Mouse (Mus musculus) embryonic fibroblast, embryonic 13.5 days (primary cell): ENCODE measurements at regions not wholly inside any gene's neighbourhood (a gene's known extent, or its start where the extent isn't known, plus 50 kb on each side); places are given as distances from the start of the nearest gene placed in this dataset.

Source experiments
- H3K27ac ChIP-seq: 2 replicates; pipeline ENCODE4 v1.5.1; 2012; ENCODE audit warnings: low read length, control low read depth, inconsistent platforms; ENCODE audit not compliant: insufficient read depth
- H3K4me1 ChIP-seq: 2 replicates; pipeline ENCODE4 v1.6.1; 2011; ENCODE audit warnings: low read length; ENCODE audit not compliant: control insufficient read depth, insufficient read depth
- H3K4me3 ChIP-seq: 2 replicates; pipeline ENCODE4 v1.5.1; 2011; ENCODE audit warnings: mild to moderate bottlenecking, control low read depth, low read length; ENCODE audit not compliant: insufficient read depth
- CTCF ChIP-seq: IDR thresholded peaks from 2 replicates; pipeline ENCODE4 v1.5.1; 2011; ENCODE audit warnings: mild to moderate bottlenecking, control low read depth, low read length, moderate library complexity, borderline replicate concordance; ENCODE audit not compliant: insufficient read depth
- POLR2A ChIP-seq: IDR thresholded peaks from 2 replicates; pipeline ENCODE4 v1.6.1; 2011; ENCODE audit warnings: low read depth, mild to moderate bottlenecking, control low read depth, low read length, moderate library complexity

DNA sequence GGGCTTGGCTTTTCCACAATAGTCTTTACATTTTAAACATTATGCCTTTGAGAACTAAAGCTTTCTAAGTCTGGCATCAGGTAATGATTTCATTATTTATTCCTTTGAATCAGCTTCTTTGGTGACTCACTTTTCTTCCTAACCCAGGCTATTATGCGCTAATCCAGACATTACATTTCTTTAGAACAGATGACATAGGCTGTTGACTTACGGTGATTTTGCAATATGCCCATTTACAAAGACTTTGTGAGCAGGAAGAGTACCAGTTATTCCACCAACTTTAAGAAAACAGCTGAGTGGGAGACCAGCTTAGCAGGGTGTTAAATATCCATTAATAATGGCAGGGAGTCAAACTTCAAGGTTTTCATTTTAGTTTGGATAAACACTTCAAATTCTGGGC lies 459.6 kb downstream of the Gm10295 start:
- no peak for TF ChIP-seq POLR2A
- TF ChIP-seq CTCF, result no peak
- Histone ChIP-seq H3K4me3 (no peak overlapping the region), H3K27ac (no peak overlapping the region), H3K4me1 (no peaks in the 10 kb centered on the region)

DNA sequence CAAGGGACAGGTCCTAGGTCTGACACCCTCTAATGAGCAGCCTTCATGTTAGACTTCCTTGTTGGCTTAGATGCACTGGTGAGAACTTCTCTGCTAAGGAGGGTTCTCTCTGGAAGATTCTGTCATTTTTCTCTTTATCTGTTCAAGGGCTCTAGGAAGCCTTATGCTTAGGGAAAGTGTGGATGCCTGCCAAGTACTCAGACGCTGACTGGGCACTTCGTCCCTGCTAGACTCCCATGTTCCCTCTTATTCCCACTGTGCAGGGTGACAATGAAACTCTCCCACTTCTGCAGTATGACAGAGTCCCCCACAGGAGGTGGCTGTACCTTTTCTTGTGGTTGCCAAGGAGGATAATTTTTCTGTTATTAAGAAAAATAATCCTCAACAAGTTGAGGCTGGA lies 470.8 kb downstream of the Gm10295 start:
- H3K4me1 ChIP-seq, result no peaks in the 10 kb centered on the region
- H3K4me3 ChIP-seq, result no peak overlapping the region
- H3K27ac ChIP-seq, result no peak overlapping the region
- TF ChIP-seq POLR2A, result no peak
- TF ChIP-seq CTCF, result no peak

DNA sequence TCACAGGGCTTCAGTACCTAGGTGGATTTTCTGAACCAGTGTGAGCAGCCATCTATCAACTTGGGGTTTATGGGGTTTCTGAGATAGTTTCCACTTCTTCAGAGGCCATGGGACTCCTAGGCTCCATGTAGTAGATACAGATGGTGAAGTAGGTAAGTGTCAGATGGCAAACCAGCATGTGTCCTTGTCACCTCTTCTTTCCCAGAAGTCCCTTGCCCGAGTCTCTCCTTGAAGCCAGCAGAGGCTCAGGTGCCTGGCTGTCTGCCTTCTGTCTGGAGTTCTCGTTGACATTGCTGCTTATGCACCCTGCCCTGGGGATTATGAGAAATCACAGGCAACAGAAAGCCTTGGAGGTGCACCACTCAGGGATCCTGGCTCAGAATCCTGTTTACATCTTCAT lies 476.9 kb downstream of the Gm10295 start:
- TF ChIP-seq CTCF (no peak), POLR2A (no peak)
- Histone ChIP-seq H3K4me1 (no peaks in the 10 kb centered on the region), H3K4me3 (no peak overlapping the region), H3K27ac (no peak overlapping the region)

DNA sequence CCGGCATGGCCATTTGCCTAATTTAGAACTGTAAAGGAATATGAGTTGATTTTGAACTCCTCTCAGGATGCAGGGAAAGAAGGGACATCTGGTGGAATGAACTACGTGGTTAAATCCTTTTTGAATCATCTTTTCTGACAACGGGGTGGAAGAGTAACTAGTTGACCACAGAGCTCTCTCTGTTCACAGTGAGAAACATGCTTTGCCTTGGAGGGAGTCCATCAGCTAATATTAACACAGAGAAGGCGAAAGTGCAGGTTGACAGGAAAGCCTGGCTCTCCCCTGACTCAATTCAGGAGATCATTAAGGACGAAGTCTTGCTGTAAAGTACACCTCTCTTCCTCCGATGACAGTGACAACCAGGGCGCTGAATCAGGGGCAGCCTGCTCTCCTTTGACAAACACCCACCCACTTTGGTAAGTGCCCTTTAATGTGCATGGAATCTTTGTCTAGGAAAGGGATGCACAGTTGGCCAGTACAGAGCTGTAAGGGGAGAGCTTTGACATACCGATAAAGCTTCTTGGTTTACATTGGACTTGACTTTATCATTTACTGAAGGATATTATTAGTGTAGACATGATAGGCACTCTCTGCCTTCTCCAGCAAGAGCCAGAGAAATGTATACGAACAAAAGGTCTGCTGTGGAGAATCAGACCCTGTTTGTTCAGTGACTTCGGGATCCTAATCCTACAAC lies 480.3 kb downstream of the Gm10295 start:
- TF ChIP-seq POLR2A, result no peak
- TF ChIP-seq CTCF, result no peak
- Histone ChIP-seq H3K4me3 (no peak overlapping the region), H3K27ac (no peak overlapping the region), H3K4me1 (no peaks in the 10 kb centered on the region)

DNA sequence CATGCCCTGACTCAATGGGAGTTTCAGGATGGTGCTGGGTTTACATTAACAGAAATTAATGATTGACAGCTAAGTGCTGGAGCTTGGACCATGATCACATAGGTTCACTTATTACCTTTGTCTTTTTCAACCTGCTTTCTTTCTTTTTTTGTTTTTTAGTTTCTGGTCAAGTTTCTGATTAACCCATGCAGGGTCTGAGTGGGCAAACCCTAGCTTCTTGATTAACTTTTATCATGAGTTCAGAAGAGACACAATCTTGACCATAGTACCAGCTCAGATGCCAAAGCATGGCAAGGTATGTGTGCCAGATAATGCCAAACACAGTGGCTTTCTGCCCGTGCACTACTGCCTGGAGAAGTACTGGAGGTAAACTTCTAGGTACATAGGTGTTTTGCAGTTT lies 482.2 kb downstream of the Gm10295 start:
- Histone ChIP-seq H3K27ac (no peak overlapping the region), H3K4me1 (no peaks in the 10 kb centered on the region), H3K4me3 (no peak overlapping the region)
- no peak for TF ChIP-seq CTCF
- no peak for TF ChIP-seq POLR2A

DNA sequence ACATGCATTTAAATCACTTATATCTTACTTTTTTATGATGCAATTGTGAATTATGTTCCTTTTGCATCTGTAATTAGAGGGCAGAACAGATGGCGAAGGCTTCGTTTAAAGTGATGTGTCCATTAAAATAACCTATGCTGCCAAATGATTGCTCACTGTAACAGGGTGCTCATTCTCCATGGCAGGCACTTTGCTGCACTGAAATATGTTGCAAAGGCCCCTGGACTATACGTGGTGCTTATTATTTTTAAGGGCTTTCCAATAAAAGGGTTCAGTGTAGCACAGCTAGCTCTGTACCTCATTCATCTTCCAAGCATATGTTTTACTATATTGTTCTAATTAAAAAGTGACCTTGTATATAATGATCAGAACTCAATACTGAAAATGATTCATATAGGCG lies 491.3 kb downstream of the Gm10295 start:
- H3K4me3 ChIP-seq, result no peak overlapping the region
- no peak overlapping the region for H3K27ac ChIP-seq
- H3K4me1 ChIP-seq, result no peaks in the 10 kb centered on the region
- TF ChIP-seq CTCF, result no peak
- TF ChIP-seq POLR2A, result no peak

DNA sequence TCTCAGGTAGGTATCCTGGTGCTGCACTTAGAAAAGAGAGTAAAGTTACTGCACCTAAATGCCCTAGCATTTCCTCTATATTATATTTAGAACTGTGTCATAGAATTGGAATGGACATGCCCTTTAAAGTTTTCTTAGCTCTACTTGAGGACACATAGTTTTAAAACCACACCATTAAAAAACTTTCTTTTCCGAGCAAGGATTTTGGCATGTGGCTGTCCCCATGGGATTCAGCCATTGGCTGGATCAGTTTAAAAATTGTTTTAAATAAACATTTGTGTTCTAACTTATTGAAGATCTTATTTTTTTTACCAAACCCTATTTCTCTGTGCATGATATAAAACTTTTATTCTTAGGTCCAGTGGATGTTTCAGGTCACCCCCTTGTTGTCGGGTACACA lies 484.2 kb upstream of the Nr2f2 start:
- no peak for TF ChIP-seq CTCF
- Histone ChIP-seq H3K4me1 (peaks cover 9% of the 10 kb centered on the region), H3K27ac (peak overlapping the region; percentile 91), H3K4me3 (no peak overlapping the region)

DNA sequence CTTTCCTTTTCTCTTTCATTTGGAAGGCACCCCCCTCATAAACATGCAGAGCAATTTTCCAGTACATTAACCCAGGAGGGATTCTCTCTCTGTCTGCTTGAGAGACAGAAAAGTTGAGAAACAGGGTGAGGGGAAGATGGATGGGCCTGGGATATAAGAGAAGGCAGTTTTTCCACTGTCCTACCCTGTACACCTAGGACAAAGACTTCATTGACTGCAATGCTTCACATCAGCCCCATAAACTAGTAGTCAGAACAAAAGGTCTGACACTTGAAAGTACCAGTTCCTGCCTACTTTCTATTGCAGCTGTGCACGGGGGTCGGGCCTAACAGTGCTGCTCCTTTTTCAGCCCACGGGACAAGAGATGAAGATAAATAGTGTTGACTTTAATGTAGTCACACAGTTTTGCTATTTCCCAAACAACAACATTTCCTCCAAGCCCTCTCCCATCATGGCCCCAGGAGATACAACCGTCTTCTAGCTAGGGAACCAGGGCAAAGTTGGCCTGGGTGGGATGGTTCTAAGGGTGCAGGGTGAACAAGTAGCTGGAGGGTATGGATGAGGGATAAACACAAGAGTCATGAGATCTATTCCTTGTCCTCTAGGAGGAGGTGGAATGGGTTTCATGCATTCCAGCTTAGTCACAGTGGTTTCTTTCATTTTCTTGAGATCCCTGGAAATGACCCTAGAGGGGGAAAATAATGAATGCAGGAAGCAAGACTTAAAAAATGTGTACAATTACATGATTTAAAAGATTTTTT lies 481.7 kb upstream of the Nr2f2 start:
- Histone ChIP-seq H3K4me3 (no peak overlapping the region), H3K27ac (peak overlapping the region; percentile 52), H3K4me1 (peaks cover 9% of the 10 kb centered on the region)
- TF ChIP-seq POLR2A (no peak), CTCF (no peak)

DNA sequence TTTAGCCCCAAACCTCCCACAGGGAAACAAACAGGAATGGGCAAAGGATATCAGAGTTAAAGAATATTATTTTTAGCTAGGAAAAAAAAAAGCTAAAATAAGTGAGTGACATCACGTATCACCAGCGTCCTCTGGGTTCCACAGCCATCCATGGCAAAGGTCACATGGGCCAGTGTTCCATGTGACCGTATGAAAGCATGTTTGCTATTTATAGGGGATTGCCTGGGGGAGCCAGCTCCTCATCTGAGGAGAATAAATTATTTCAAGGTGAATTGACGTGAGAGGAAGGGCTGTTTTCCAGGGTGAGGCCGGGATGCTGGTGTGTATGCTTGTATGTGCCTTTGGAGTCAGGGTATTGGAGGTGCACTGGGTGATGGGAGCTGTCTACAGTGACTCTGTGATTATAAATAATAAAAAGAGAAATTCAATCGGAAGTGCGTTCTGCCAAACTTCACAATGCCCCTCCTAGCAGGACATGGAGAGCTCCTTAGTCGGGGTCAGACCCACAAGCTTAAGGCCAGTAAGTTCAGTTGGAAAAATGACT lies 481.0 kb upstream of the Nr2f2 start:
- no peak overlapping the region for H3K27ac ChIP-seq
- peaks cover 9% of the 10 kb centered on the region for H3K4me1 ChIP-seq
- TF ChIP-seq CTCF (no peak), POLR2A (no peak)
- H3K4me3 ChIP-seq, result no peak overlapping the region

DNA sequence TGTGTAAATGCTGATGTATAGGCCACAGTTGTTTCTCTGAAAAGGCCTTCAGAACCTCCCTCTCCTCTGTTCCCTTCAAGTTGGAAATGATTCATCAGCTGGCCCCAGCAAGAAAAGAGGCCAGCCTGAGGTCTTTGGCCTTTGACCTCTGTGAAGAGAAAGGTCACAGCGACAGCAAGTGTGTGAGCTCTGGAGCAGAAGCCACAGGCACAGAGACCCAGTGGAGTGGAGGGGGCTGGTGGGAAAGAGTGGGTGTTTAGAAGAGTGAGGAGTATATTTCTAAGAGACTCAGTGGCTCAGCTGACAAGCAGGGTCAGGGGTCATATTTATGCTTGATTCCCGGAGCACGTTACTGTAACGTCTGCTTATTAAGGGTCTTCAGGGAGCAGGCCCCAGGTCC lies 479.5 kb upstream of the Nr2f2 start:
- TF ChIP-seq POLR2A, result no peak
- TF ChIP-seq CTCF, result no peak
- peaks cover 7% of the 10 kb centered on the region for H3K4me1 ChIP-seq
- H3K27ac ChIP-seq, result no peak overlapping the region
- no peak overlapping the region for H3K4me3 ChIP-seq
